Mouse (Mus musculus) adrenal gland, postnatal 25 days (tissue): ENCODE data around the gene A130010J15Rik. TPM values are rescaled to one million over a fixed set of nuclear protein-coding genes. Genes with fewer than 3 reads are reported as not detected.

Source experiments
- DNase-seq: peaks from one replicate; pipeline ENCODE4 v3.0.0; 2021; ENCODE audit warnings: mixed read lengths
- long read RNA-seq: library from polyadenylated mRNA; stranded (forward); transcript quantifications from one replicate; pipeline ENCODE4 v2.0.0, GENCODE M21; 2021
- total RNA-seq: library from RNA; stranded (reverse); gene quantifications from 2 replicates; pipeline ENCODE4 v1.2.3, GENCODE M21; 2021

A130010J15Rik gene
- total RNA-seq = 1.6 and 4.9 TPM in 2 replicates
- long read RNA-seq, transcript A130010J15Rik-201 (2 exons, 2,257 nt) = major isoform, 12 of 16 reads
- long read RNA-seq, partial matches to known transcripts = 0 of 16 reads
- long read RNA-seq, other reads (novel, unspliced or antisense) = 4 of 16 reads

- DNase-seq = no peak
Observed at GRCm38 (mm10) chr1:193167746-193168145, at the start of gene A130010J15Rik. A130010J15Rik (plus strand) TSS chr1:193168046.

GRCm38 (mm10) chr1:193122793-193123192 is 45.1 kb upstream of the A130010J15Rik start:
- no peak for DNase-seq

DNA sequence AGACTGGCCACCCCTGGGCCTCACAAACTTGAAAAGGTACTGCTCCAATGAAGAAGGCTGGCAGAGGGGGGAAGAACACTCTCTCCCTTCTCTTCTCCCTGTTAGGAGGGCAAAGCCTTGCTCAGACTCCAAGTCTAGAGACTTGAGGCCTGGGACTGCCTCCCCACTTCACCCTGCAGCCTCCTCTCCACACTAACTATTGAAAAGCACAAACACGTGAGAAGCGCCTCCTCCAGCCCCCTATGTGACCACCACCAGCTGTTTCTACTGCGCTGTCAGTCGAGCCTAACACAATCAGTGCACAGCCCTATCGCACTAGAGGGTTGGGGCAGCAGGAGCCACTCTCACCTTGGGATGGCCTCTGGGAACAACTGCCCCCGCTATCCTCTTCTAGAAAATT is 44.6 kb upstream of the A130010J15Rik start:
- DNase-seq = no peak

DNA sequence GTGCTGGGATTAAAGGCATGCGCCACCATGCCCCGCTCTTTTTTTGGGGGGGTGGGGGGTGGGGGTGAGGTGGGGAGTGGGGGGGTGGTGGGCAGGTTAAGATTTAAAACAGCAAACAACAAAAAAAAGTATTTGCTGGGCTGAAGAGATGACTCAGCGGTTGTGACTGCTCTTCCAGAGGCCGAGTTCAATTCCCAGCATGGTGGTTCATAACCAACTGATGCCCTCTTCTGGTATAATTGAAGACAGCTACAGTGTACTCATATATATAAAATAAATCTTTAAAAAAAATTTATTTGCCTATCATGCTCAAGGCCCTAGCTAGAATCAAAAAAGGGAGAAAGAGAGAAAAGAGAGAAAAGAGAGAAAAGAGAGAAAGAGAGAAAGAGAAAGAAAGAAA is 42.0 kb upstream of the A130010J15Rik start:
- DNase-seq = no peak

- DNase-seq = no peak
Observed at GRCm38 (mm10) chr1:193128055-193128454, 39.8 kb upstream of the A130010J15Rik start.

- no peak for DNase-seq
Observed at GRCm38 (mm10) chr1:193129321-193129720, 38.5 kb upstream of the A130010J15Rik start.

DNA sequence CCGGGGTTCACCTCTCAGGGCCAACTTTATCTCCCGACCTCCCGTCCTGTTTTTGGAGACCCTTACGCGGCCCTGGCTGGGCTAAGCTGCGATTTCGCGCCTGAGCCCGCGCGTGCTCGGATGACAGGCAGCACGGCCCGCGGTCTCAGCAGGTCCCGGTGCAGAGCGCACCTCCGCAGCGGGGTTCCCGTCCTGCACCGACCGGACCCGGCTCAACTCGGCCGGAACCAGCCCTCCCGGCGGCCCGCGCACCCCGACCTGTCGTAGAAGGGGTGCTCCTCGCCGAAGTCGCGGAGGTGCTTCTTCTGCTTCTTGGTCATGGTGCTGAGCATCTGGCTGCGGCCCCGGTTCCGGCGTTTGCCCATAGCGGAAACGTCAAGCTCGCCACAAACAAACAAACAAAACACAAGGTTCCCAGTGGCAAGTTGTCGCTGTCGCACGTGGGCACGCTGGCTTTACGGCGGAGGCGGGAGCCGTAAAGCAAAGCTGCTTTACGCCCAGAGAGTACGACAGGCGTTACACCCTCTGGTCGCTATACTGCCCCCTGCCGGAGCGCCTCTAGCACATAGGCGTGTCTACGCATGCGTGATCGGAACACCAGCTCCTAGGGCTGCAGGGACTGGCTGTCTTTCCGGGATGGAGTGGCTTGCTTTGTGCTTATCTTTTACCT is 37.9 kb upstream of the A130010J15Rik start, which contains the start of gene Diexf:
Diexf (minus strand) TSS at position 487 of the 670 bp plus-strand sequence.
- peak; percentile 99 for DNase-seq

GRCm38 (mm10) chr1:193130456-193130825 is 37.4 kb upstream of the A130010J15Rik start:
- DNase-seq = no peak

GRCm38 (mm10) chr1:193130839-193131238 is 37.0 kb upstream of the A130010J15Rik start:
- DNase-seq = no peak

- no peak for DNase-seq
Observed at GRCm38 (mm10) chr1:193131311-193131948, 36.4 kb upstream of the A130010J15Rik start.

GRCm38 (mm10) chr1:193132385-193132784 is 35.5 kb upstream of the A130010J15Rik start:
- no peak for DNase-seq

GRCm38 (mm10) chr1:193133726-193134125 is 34.1 kb upstream of the A130010J15Rik start:
- DNase-seq = no peak

GRCm38 (mm10) chr1:193138087-193138486 is 29.8 kb upstream of the A130010J15Rik start:
- no peak for DNase-seq

GRCm38 (mm10) chr1:193138669-193139068 is 29.2 kb upstream of the A130010J15Rik start:
- DNase-seq = no peak

DNA sequence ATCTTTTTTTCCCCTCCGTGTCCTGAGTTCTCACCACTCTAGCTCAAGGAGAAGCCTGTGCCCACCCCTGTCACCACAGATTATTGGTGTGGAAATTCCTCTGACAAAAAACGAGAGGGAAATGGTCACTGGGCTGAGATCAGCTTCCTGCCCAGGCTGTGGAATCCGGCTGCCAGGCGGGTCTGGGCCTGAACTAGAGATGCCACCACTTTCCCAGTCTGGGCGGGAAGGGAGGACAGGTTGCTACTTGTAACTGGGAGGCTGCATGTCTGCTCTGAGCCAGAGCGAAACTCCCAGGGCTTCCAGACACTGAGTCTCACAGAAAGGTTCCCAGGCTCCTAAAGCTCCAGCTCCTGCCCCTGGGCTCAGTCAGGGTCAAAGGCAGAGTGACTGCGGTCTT is 26.7 kb upstream of the A130010J15Rik start:
- DNase-seq = no peak

- no peak for DNase-seq
Observed at GRCm38 (mm10) chr1:193142517-193143062, 25.3 kb upstream of the A130010J15Rik start.

GRCm38 (mm10) chr1:193144516-193144915 is 23.3 kb upstream of the A130010J15Rik start:
- no peak for DNase-seq

DNA sequence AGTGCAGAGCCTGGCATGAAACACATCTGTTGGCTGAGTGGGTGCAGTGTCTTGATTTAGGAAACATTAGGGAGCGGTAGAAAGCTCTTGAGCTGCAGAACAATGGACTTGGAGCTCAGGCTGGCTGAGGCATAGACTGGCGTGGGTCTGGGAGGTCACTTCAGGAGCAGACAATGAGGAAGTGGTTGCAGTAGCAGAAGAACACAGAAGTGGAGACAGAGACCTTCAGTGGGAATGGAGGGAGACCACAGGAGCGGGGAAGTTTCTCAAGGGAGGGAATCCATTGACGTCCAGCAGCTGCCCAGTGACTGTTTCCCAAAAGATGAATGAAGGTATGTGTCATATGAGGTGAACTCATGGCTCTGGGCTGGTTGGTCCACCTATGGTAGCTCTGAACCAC is 22.7 kb upstream of the A130010J15Rik start:
- DNase-seq = no peak

DNA sequence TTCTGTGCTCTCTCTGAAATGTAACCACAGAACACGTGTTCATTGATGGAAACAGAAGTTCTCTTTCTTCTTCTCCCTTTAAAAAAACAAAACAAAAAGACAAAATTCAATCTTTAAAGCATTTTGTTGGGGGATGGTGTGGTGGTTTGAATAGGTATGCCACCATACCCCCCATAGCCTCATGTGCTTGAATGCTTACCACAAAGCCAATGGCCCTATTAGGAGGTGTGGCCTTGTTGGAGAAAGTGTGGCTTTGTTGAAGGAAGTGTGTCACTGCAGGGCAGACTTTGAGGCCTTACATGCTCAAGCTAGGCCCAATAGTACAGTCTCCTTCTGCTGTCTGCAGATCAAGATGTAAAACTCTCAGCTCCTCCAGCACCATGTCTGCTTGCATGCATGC is 21.4 kb upstream of the A130010J15Rik start:
- no peak for DNase-seq

DNA sequence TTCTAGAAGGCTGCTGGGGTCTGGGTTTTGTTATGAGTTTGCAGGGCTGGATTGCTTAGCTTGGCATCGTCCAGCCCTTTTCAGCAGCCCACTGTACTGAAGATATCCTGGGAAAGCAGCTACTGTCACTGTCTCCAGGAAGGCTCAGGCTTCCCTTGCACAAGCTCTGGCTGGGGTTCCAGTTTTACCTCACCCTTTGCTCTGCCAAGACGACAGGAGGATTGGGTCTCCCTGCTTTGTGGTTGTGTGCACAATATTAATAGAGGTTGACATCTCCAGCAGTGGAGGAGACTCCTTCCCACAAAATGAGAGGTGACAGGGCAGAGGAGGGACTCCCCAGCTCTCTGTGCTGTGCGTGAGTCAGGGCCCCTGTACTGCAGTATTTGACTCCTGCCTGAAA is 18.6 kb upstream of the A130010J15Rik start:
- DNase-seq = no peak

DNA sequence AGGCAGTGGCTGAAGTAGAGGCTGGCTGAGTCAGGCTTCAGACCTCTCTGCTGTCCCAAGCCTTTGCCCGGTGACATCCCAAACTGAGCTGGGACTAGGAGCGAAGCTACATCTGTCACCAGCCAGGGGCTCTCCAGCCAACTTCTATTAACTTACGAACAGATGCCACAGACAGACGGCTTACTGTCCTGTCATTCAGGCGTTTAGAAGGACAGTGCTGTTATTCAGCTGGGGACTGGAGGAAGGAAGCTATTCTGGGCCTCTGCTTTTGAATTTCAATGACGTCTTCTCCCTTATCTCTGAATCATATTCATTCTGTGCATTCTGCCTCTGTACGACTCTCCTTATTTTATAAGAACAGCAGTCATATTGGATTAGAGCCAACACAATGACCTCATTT is 16.7 kb upstream of the A130010J15Rik start:
- DNase-seq = no peak

GRCm38 (mm10) chr1:193152872-193153271 is 15.0 kb upstream of the A130010J15Rik start, which contains the start of gene Irf6:
Irf6 (plus strand) TSS chr1:193153111.
- peak; percentile 69 for DNase-seq

DNA sequence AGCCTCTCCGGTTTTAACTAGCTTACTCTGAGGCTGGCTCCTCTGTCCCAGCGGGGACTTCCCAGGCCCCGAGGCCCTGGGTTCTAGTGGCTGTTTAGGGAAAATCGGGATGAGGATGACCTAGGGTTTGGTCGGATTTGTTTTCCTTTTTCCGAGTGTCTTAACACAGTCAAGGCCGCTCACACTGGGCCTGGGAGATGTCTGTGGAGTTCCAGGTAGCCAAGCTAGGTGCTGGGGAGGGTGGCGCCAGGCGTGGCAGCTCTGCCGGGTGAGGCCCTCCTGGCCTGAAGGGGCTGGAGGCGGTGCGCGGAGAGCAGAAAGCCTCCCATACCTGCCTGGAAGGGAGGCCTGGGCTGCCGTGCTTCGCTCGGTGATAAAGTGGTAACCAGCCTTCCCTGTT is 14.3 kb upstream of the A130010J15Rik start:
- no peak for DNase-seq
